Mouse (Mus musculus) urinary bladder, postnatal 10 days (tissue): ENCODE measurements around the gene Gm34653.
"Not testable (repeated sequence)": the region's sequence is repeated elsewhere in the genome, so short reads cannot be mapped to it uniquely, and the experiment has no call there.

Experiments
- DNase-seq: peaks from one replicate; pipeline ENCODE4 v3.0.0; 2022; ENCODE audit warnings: low spot score

Gm34653 gene

GRCm38 (mm10) chr2:34818492-34818891, 14.3 kb upstream of the Gm34653 start:
- DNase-seq, result no peak

- DNase-seq, result peak; percentile 75
Observed at GRCm38 (mm10) chr2:34825827-34826459, 6.9 kb upstream of the Gm34653 start, which contains the start of gene Fbxw2. Gene Fbxw2, minus strand, starts transcription at chr2:34826311.

- DNase-seq, result no peak
Observed at GRCm38 (mm10) chr2:34826460-34827231, 6.2 kb upstream of the Gm34653 start.

GRCm38 (mm10) chr2:34827591-34827990, 5.2 kb upstream of the Gm34653 start:
- DNase-seq, result no peak

DNA sequence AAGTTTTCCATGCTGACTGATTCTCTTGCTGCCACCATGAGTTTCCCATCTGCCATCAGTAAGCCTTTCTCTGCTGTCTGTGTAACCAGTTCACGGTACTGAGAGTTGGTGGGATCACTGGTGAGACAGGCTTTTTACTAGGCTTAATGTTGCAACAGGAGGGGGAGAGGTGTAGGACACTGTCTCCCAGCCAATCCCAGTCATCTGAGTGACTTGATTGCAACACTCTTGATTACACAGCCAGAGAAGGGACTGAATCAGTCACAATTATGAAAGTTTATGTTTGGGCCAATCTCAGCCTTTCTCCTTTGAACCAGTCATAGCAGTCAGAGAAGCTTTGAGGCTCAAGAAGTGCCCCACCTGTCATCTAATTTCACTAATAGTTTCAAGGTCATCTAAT, 4.8 kb upstream of the Gm34653 start:
- no peak for DNase-seq

- not testable (repeated sequence) for DNase-seq
Observed at GRCm38 (mm10) chr2:34830066-34830465, 2.7 kb upstream of the Gm34653 start.

DNA sequence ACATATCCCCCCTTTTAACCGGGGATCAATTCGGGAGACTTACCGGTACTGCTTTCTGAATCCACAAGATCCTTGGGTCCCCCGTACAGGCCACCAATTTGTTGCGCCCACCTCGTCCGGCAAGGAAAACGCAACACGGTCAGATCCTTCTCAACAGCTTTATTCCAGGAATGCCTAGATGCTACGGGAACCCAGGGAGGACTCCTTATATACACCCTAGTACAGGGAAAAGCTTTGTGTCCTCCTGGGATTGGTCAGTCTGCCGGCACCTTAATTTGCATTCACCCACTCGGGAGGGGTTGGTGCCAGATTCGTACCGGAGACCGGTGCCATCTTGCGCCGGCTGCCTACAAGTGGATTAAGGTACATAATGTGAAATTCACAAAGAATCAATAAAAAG, 817 bp downstream of the Gm34653 start:
- no peak for DNase-seq

DNA sequence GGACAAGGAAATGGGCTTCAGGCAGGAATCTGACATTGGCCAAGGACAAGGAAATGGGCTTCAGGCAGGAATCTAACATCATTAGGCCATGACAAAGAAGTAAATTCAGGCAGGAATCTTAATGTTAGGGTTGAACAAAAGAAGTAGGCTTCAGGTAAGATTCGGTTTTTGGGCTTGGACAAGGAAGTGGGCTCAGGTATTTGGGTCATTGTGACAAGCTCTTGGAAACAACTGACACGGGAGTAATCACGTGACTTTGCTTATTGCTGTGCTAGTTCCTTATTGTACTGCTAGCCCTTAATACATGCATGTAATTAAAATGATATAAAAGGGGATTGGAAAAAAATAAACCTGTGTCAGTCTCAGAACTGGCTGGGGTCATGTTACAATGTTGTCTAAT, 2.9 kb downstream of the Gm34653 start:
- no peak for DNase-seq

DNA sequence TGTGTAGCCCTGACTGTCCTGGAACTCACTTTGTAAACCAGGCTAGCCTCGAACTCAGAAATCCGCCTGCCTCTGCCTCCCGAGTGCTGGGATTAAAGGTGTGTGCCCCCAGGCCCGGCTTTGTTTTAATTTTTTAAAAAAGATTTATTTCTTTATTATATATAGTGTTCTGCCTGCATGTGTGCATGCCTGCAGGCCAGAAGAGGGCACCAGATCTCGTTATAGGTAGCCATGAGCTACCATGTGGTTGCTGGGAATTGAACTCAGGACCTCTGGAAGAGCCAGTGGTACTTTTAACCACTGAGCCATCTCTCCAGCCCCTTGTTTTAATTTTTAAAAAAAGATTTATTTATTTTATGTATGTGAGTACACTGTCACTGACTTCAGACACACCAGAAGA, 7.3 kb downstream of the Gm34653 start:
- DNase-seq, result not testable (repeated sequence)

DNA sequence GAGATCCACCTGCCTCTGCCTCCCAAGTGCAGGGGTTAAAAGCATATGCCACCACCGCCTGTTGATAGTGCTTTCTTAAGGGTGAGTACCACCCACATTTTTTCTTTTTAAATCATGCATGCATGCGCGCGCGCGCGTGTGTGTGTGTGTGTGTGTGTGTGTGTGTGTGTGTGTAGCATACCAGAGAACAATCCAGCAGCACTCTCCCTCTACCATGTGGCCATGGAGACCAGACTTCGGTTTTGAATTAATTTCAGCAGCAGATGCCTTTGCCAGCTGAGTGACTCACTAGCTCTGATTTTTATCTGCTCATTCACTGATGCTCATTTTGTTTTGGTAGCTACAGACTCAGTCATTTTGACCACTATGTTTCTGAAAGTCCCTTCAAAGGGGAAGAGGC, 8.9 kb downstream of the Gm34653 start:
- no peak for DNase-seq

DNA sequence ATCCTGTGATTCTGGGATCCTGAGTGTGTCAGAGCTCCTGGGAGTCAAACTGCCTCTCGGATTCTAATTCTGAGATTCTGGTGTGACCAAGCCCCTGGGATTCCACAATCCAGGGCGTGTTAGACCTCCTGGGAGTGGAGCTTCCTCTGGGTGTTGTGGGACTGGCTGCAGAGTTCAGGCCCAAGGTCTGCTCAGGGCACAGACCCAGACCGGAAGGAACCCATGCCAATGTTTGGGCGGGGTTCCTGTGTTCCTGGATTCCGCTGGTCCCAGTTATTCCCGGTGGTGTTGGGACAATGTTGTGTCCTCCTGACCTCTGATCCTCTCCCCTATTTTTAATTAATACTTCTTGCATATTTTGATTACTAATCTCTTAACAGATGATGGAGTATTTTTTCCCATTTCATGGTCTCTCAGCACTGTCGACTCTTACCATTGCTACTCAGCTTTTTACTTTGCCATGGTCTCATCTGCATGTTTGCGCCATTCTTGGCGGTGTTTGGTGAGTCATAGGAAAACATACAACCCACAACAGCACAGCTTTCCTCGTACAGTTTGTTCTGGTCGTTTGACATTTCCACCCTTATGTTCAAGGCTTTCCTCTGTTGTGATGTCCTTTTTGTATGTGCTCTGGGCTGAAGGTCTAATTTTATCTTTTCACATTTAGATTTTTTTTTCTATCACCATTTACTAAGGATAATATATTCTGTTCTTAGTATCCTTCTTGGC, 10.6 kb downstream of the Gm34653 start:
- no peak for DNase-seq

- DNase-seq, result no peak
Observed at GRCm38 (mm10) chr2:34847702-34848101, 14.9 kb downstream of the Gm34653 start.

DNA sequence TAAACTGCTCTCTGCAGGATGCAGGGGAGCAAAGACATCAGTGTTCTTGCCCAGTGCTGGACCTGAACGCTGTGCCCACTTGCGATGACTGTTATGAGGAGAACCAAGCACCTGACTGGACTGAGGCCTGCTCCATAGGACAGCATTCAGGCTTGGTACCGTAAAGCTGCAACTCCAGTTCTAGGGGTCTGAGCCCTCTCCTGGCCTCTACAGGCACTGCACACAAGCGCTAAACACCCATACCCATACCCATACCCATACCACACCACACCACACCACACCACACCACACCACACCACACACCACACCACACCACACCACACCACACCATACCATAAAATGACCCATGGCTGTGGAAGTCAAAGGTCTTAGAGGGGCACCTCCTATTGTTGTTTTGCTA, 22.5 kb downstream of the Gm34653 start:
- no peak for DNase-seq

DNA sequence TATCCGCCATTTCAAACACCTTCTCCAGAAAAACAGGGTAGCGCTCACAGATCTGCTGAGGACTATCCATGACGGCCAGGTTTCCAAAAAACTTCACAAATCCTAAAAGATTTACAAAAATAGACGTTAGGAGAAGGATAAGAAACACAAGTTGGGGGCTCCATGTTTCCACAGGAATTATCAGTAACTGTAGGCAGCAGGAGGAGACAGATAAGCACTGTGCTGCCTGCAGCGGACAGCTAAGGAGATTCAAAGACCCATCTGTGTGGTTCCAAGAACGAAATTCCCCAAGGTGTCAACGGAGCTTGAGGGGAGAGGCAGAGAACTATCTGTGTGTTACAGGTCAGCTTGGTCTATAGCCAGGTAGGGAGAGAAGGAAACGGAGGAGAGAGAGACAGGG, 24.9 kb downstream of the Gm34653 start:
- no peak for DNase-seq

- no peak for DNase-seq
Observed at GRCm38 (mm10) chr2:34869680-34870079, 36.9 kb downstream of the Gm34653 start.

GRCm38 (mm10) chr2:34870520-34871474, 38.0 kb downstream of the Gm34653 start:
- DNase-seq, result peak; percentile 61

DNA sequence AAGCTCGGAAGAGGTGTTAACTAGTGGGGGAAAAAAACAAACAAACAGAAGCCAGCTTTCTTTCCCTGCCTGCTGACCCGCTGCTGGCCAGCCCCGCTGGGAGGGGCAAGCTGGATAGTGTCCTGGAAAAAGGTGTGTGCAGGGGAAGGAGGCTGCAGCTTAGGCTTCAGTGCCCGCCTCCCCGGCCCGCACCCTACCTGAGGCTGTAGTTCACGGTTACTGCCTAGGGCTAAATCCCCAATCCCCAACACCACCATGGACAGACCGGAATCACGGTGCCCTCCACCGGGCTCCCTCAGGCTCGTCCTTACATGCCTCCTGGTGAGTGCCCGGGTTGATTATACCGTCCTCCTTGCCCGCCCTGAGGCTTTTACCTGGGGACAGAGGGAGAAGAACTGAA, 41.5 kb downstream of the Gm34653 start, which contains the start of gene Cutal:
Gene Cutal, plus strand, starts transcription at position 126 of the 400 bp plus-strand sequence.
- DNase-seq, result no peak

GRCm38 (mm10) chr2:34874816-34875345, 42.1 kb downstream of the Gm34653 start, which contains the start of gene Psmd5:
Gene Psmd5, minus strand, starts transcription at chr2:34874968.
- no peak for DNase-seq

GRCm38 (mm10) chr2:34880054-34880453, 47.2 kb downstream of the Gm34653 start:
- no peak for DNase-seq

GRCm38 (mm10) chr2:34882757-34883156, 50.0 kb downstream of the Gm34653 start:
- no peak for DNase-seq

DNA sequence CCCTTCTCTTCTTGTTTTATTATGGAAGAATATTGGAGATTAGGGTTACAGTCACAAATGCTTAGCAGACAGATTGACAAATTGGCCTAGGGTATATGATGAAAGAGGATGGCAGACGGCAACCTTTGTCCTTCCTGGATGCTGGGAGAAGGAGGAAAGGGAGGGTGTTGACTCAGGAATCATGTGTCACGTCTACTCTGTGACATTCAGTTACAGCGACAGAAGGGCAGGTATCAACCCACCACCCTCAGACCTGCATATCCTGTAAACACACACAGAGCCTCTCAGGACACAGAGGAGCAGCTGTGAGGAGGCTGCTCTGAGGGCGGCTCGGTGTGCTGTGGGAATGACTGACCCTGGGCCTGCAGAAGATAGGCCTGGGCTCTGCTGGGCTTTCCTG, 50.4 kb downstream of the Gm34653 start:
- no peak for DNase-seq
